Mouse (Mus musculus): ENCODE measurements at regions not wholly inside any gene's neighbourhood (a gene's known extent, or its start where the extent isn't known, plus 50 kb on each side); places are given as distances from the start of the nearest gene placed in this dataset.

DNA sequence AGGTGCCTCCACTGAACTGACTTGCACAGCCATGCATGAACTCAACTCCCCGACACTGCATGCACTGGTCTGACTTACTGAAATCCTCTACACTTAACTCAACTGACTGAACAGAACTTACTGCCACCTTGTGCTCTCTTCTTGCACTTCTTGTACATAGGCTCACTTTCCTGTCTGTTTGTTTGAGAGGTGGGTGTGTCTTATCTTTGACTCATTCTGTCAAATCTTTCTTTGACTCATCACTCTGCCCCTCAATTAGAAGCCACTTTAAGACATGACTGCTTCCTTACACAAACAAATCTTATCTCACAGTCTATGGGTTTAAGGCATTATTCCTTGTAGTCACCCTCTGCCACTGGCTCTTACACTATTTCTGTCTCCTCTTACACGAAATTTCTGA is 505.5 kb downstream of the Brinp3 start:
- Histone ChIP-seq H3K4me1 (ENCODE audit: control insufficient read depth in 1 of 2, insufficient read depth in 2 of 2, low read length in 2 of 2) (no peaks in the 10 kb centered on the region), H3K4me3 (ENCODE audit: control insufficient read depth in 1 of 2, insufficient read depth in 1 of 2, low read depth in 2 of 2, low read length in 2 of 2) (no peak overlapping the region), H3K9ac (ENCODE audit: control insufficient read depth, low read depth, low read length, poor library complexity, severe bottlenecking) (no peak overlapping the region), H3K27me3 (ENCODE audit: control insufficient read depth in 1 of 2, insufficient read depth in 2 of 2, low read length in 2 of 2) (no peaks in the 10 kb centered on the region), H3K9me3 (replicated peaks; ENCODE audit: insufficient read depth, low read length) (no peaks in the 10 kb centered on the region), H3K36me3 (ENCODE audit: control insufficient read depth in 1 of 2, insufficient read depth in 2 of 2, low read length in 2 of 2) (no peaks in the 10 kb centered on the region; a peak in 1 of 4 replicates), H3K27ac (ENCODE audit: control insufficient read depth, low read depth, low read length) (no peak overlapping the region), H3K79me2 (ENCODE audit: control insufficient read depth, insufficient read depth, low read length, poor library complexity) (no peaks in the 10 kb centered on the region)
- peak; percentile 61 for DNase-seq (ENCODE audit: low read depth, low spot score)
- peak; percentile 41 for TF ChIP-seq SMC3 (IDR thresholded peaks at IDR 0.05; ENCODE audit: low read depth, low read length)
- TF ChIP-seq RAD21 (IDR thresholded peaks at IDR 0.05; ENCODE audit: low read depth, low read length) = peak; percentile 35
- peak in 1 of 3 experiments; percentile 36; a peak in 2 of 6 replicates for TF ChIP-seq CTCF (IDR thresholded peaks at IDR 0.05 in 2 of 3, conservative IDR thresholded peaks at IDR 0.05 in 1 of 3; ENCODE audit: control insufficient read depth in 1 of 3, insufficient read depth in 1 of 3, low read depth in 2 of 3, low read length in 3 of 3, poor library complexity in 1 of 3, severe bottlenecking in 1 of 3)
- peak; percentile 57; the same call in 1 of the 2 replicates for TF ChIP-seq GATA1 (IDR thresholded peaks at IDR 0.05; ENCODE audit: low read depth, low read length)
- TF ChIP-seq MYC (IDR thresholded peaks at IDR 0.05; ENCODE audit: low read depth, low read length) = no peak

DNA sequence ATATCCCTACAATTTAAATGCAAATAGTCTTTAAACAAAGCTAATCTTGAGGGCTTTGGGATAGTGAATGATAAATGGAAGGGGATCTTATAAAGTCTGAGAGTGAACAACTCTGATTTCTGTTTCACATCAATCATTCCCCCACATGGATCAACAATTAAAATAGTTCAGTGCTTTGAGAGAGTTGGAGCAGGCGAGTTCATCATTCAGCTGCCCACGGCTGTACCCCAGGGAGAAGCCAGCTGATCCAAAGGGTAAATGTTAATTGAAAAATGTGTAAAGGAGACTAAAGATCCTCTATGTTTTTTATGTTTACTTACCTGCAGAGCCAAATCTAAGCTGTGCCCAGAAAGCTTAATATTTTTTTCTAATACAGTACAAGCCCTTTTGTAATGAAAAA is 553.2 kb downstream of the Brinp3 start:
- Histone ChIP-seq H3K36me3 (ENCODE audit: control insufficient read depth in 1 of 2, insufficient read depth in 2 of 2, low read length in 2 of 2) (no peaks in the 10 kb centered on the region), H3K9ac (ENCODE audit: control insufficient read depth, low read depth, low read length, poor library complexity, severe bottlenecking) (no peak overlapping the region), H3K27ac (ENCODE audit: control insufficient read depth, low read depth, low read length) (no peak overlapping the region), H3K4me3 (ENCODE audit: control insufficient read depth in 1 of 2, insufficient read depth in 1 of 2, low read depth in 2 of 2, low read length in 2 of 2) (no peak overlapping the region), H3K79me2 (ENCODE audit: control insufficient read depth, insufficient read depth, low read length, poor library complexity) (no peaks in the 10 kb centered on the region), H3K4me1 (ENCODE audit: control insufficient read depth in 1 of 2, insufficient read depth in 2 of 2, low read length in 2 of 2) (no peaks in the 10 kb centered on the region), H3K9me3 (replicated peaks; ENCODE audit: insufficient read depth, low read length) (no peaks in the 10 kb centered on the region), H3K27me3 (ENCODE audit: control insufficient read depth in 1 of 2, insufficient read depth in 2 of 2, low read length in 2 of 2) (no peaks in the 10 kb centered on the region)
- no peak for DNase-seq (ENCODE audit: low read depth, low spot score)
- TF ChIP-seq TCF12 (IDR thresholded peaks at IDR 0.05; ENCODE audit: low read depth, low read length) = no peak
- no peak for TF ChIP-seq MXI1 (IDR thresholded peaks at IDR 0.05; ENCODE audit: low read depth, low read length)
- TF ChIP-seq CHD2 (IDR thresholded peaks at IDR 0.05; ENCODE audit: low read length) = no peak
- no peak for TF ChIP-seq NRF1 (IDR thresholded peaks at IDR 0.05; ENCODE audit: insufficient read depth, low read depth, low read length, poor library complexity, severe bottlenecking)
- TF ChIP-seq BHLHE40 (IDR thresholded peaks at IDR 0.05; ENCODE audit: borderline replicate concordance, low read depth, low read length) = no peak
- TF ChIP-seq SIN3A (IDR thresholded peaks at IDR 0.05; ENCODE audit: low read length) = no peak
- TF ChIP-seq JUND (IDR thresholded peaks at IDR 0.05; ENCODE audit: low read depth, low read length) = no peak
- TF ChIP-seq ETS1 (IDR thresholded peaks at IDR 0.05; ENCODE audit: low read depth, low read length) = no peak
- no peak for TF ChIP-seq TAL1 (IDR thresholded peaks at IDR 0.05; ENCODE audit: low read length)
- TF ChIP-seq USF2 (IDR thresholded peaks at IDR 0.05; ENCODE audit: borderline replicate concordance in 1 of 2, insufficient read depth in 1 of 2, low read depth in 1 of 2, low read length in 2 of 2) = no peak
- TF ChIP-seq GATA1 (IDR thresholded peaks at IDR 0.05; ENCODE audit: low read depth, low read length) = no peak
- TF ChIP-seq KAT2A (conservative IDR thresholded peaks at IDR 0.05; ENCODE audit: low read depth, low read length) = no peak
- no peak for TF ChIP-seq POLR2AphosphoS5 (IDR thresholded peaks at IDR 0.05; ENCODE audit: borderline replicate concordance, low read depth, low read length)
- TF ChIP-seq MAFK (IDR thresholded peaks at IDR 0.05; ENCODE audit: borderline replicate concordance, low read depth, low read length) = no peak
- no peak for TF ChIP-seq ZMIZ1 (IDR thresholded peaks at IDR 0.05; ENCODE audit: low read depth, low read length)
- TF ChIP-seq RAD21 (IDR thresholded peaks at IDR 0.05; ENCODE audit: low read depth, low read length) = no peak
- no peak for TF ChIP-seq USF1 (IDR thresholded peaks at IDR 0.05; ENCODE audit: low read depth, low read length)

Measured in MEL (cell line).